Mouse (Mus musculus): ENCODE measurements around the gene Tjp2.
A peak's percentile ranks its signal among the peaks of the same experiment; 100 is the strongest.

DNA sequence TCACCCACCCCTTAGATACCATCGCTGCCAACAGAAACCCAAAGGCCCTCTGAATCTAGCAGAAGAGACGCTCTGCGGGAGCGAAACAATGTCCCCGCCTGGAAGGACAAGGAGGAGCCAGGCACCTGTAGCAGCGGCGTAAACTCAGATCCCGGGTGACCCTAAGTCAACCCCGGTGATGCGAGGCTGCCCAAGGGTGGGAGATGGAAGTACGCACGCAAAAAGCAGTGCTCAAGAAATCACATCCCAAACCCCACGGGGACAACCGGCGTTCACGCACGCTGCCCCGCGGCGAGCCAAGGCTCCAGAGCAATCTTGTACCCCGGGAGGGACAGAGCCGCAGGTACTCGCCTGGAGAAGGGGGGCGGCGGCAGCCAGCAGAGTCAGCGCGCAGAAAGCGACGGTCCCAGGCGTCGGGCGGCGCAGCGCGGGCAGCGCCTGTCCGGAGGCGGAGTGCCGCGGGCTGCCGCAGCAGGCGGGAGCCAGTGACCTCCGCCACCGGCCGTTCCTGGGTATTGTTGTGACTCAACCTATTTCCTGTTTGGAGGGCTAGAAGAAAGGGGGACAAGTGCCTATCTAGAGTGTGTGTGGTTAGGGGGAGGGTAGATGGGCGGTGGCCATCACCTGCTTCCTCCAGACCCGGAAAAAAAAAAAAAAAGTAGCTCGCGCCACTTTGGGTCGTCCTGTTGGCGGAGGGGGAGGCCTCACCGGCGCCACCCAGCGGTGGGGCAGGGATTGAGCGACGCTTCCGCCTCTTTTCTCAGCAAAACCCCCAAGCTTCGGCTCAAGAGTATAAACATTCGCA lies at the start of gene Tjp2:
- 0 out of 2 replicates have a peak, but pooled peaks have one; percentile 3 for TF ChIP-seq POLR2A (IDR thresholded peaks at IDR 0.05; ENCODE audit: extremely low read depth, insufficient read depth, low read length)
- TF ChIP-seq CTCF (IDR thresholded peaks at IDR 0.05; ENCODE audit: low read depth, low read length), result peak; percentile 88

Measured in liver, adult 2 months (tissue).